Mouse (Mus musculus) liver, embryonic 15.5 days (tissue): ENCODE results near the gene Map3k11. TPM values are rescaled to one million over a fixed set of nuclear protein-coding genes. Genes with fewer than 3 reads are reported as not detected.

Experiments
- ATAC-seq: fragments of 200-750 bp; cut with Nextera tagmentation; 2 replicates; pipeline ENCODE4 v1.8.0; 2017; ENCODE audit warnings: moderate number of reproducible peaks, mild to moderate bottlenecking, moderate library complexity; ENCODE audit not compliant: insufficient read depth
- H3K27ac ChIP-seq: fragments of 300-500 bp; sonication (generic); replicated peaks from 2 replicates; pipeline ENCODE4 v1.5.1; 2015; ENCODE audit warnings: mild to moderate bottlenecking, inconsistent platforms
- H3K27me3 ChIP-seq: fragments of 300-500 bp; sonication (generic); 2 replicates; pipeline ENCODE4 v1.6.1; 2015; ENCODE audit warnings: mild to moderate bottlenecking, inconsistent platforms
- H3K36me3 ChIP-seq: fragments of 300-500 bp; sonication (generic); replicated peaks from 2 replicates; pipeline ENCODE4 v1.6.1; 2015; ENCODE audit warnings: moderate library complexity, mild to moderate bottlenecking, inconsistent platforms
- H3K4me1 ChIP-seq: fragments of 300-500 bp; sonication (generic); replicated peaks from 2 replicates; pipeline ENCODE4 v1.6.1; 2015; ENCODE audit warnings: inconsistent platforms
- H3K4me2 ChIP-seq: fragments of 300-500 bp; sonication (generic); 2 replicates; pipeline ENCODE4 v1.6.1; 2015; ENCODE audit warnings: moderate library complexity, mild to moderate bottlenecking, inconsistent platforms
- H3K4me3 ChIP-seq: fragments of 300-500 bp; sonication (generic); replicated peaks from 2 replicates; pipeline ENCODE4 v1.5.1; 2015; ENCODE audit warnings: mild to moderate bottlenecking, inconsistent platforms
- H3K9ac ChIP-seq: fragments of 300-500 bp; sonication (generic); 2 replicates; pipeline ENCODE4 v1.6.1; 2015; ENCODE audit warnings: moderate library complexity, mild to moderate bottlenecking, inconsistent platforms
- H3K9me3 ChIP-seq: fragments of 300-500 bp; sonication (generic); replicated peaks from 2 replicates; pipeline ENCODE4 v1.6.1; 2016; ENCODE audit warnings: inconsistent platforms
- WGBS: fragments of 180-500 bp; shearing (Covaris S2); methylation state at CpG from one replicate; pipeline ENCODE4 v1.1.7; 2015; ENCODE audit warnings: mixed read lengths; ENCODE audit not compliant: insufficient replicate concordance; 5-methylcytosine and 5-hydroxymethylcytosine counted together
- polyA plus RNA-seq: library from polyadenylated mRNA; unstranded; fragments of >200 nt; fragmentation: Nextera tagmentation; extraction: Ambion mirVana; gene quantifications from 2 replicates; pipeline ENCODE4 v1.2.1, GENCODE M21; 2015

Map3k11 gene
- polyA plus RNA-seq, 1 experiment from 2014 or later = 16.8 TPM

- 76% methylated on average over 14 of the region's 14 CpGs for WGBS
- Histone ChIP-seq H3K4me1 (peaks cover 63% of the 10 kb centered on the region), H3K9ac (no peak overlapping the region), H3K36me3 (peaks cover 99% of the 10 kb centered on the region), H3K4me3 (no peak overlapping the region), H3K4me2 (no peak overlapping the region), H3K9me3 (no peaks in the 10 kb centered on the region), H3K27me3 (no peaks in the 10 kb centered on the region), H3K27ac (peak overlapping the region; percentile 31)
- ATAC-seq = 0 out of 2 replicates have a peak, but pooled peaks have one; percentile 6
These were observed 23.4 kb downstream of the Map3k11 start for GRCm38 (mm10) chr19:5711907-5712460.

GRCm38 (mm10) chr19:5713255-5713654, 24.7 kb downstream of the Map3k11 start:
- no peak for ATAC-seq
- WGBS = 57% methylated on average over 5 of the region's 5 CpGs
- H3K4me2 ChIP-seq = peak overlapping the region; percentile 38
- 0 out of 2 replicates have a peak overlapping the region, but pooled peaks have one; percentile 0 for H3K9ac ChIP-seq
- peaks cover 99% of the 10 kb centered on the region for H3K36me3 ChIP-seq
- no peaks in the 10 kb centered on the region for H3K27me3 ChIP-seq
- H3K4me1 ChIP-seq = peaks cover 73% of the 10 kb centered on the region
- no peaks in the 10 kb centered on the region for H3K9me3 ChIP-seq
- peak overlapping the region; percentile 31 for H3K27ac ChIP-seq
- peak overlapping the region; percentile 6; the same call in 1 of the 2 replicates for H3K4me3 ChIP-seq

GRCm38 (mm10) chr19:5713730-5714129, 25.2 kb downstream of the Map3k11 start:
- peak overlapping the region; percentile 31 for H3K27ac ChIP-seq
- no peaks in the 10 kb centered on the region for H3K9me3 ChIP-seq
- peak overlapping the region; percentile 38 for H3K4me2 ChIP-seq
- peak overlapping the region; percentile 6; the same call in 1 of the 2 replicates for H3K4me3 ChIP-seq
- peaks cover 77% of the 10 kb centered on the region for H3K4me1 ChIP-seq
- 17% methylated on average over 2 of the region's 2 CpGs for WGBS
- ATAC-seq = peak; percentile 52
- H3K36me3 ChIP-seq = peaks cover 99% of the 10 kb centered on the region
- H3K9ac ChIP-seq = peak overlapping the region; percentile 0; the same call in 1 of the 2 replicates
- no peaks in the 10 kb centered on the region for H3K27me3 ChIP-seq

GRCm38 (mm10) chr19:5715793-5716688, 27.5 kb downstream of the Map3k11 start:
- Histone ChIP-seq H3K36me3 (peaks cover 100% of the 10 kb centered on the region), H3K9me3 (no peaks in the 10 kb centered on the region), H3K4me2 (peak overlapping the region; percentile 36), H3K27ac (peak overlapping the region; percentile 31), H3K9ac (no peak overlapping the region), H3K4me1 (peaks cover 97% of the 10 kb centered on the region), H3K27me3 (no peaks in the 10 kb centered on the region), H3K4me3 (peak overlapping the region; percentile 7; the same call in 1 of the 2 replicates)
- ATAC-seq = peak; percentile 33
- WGBS = 74% methylated on average over 43 of the region's 43 CpGs

GRCm38 (mm10) chr19:5716955-5717354, 28.4 kb downstream of the Map3k11 start:
- Histone ChIP-seq H3K4me2 (peak overlapping the region; percentile 4; the same call in 1 of the 2 replicates), H3K4me1 (peaks cover 97% of the 10 kb centered on the region), H3K36me3 (peaks cover 100% of the 10 kb centered on the region), H3K9me3 (no peaks in the 10 kb centered on the region), H3K27me3 (no peaks in the 10 kb centered on the region), H3K9ac (no peak overlapping the region), H3K4me3 (no peak overlapping the region), H3K27ac (no peak overlapping the region)
- 78% methylated on average over 10 of the region's 10 CpGs for WGBS
- no peak for ATAC-seq

- WGBS = 92% methylated on average over 6 of the region's 6 CpGs
- Histone ChIP-seq H3K4me2 (peak overlapping the region; percentile 96), H3K4me1 (peaks cover 87% of the 10 kb centered on the region)
These were observed 32.7 kb downstream of the Map3k11 start for GRCm38 (mm10) chr19:5721233-5721632.

GRCm38 (mm10) chr19:5722848-5723425, 34.4 kb downstream of the Map3k11 start:
- no peaks in the 10 kb centered on the region for H3K27me3 ChIP-seq
- H3K27ac ChIP-seq = peak overlapping the region; percentile 98
- H3K4me2 ChIP-seq = peak overlapping the region; percentile 96
- H3K9ac ChIP-seq = peak overlapping the region; percentile 98
- H3K9me3 ChIP-seq = no peaks in the 10 kb centered on the region
- WGBS = 32% methylated on average over 7 of the region's 7 CpGs
- H3K4me1 ChIP-seq = peaks cover 84% of the 10 kb centered on the region
- ATAC-seq = peak; percentile 71
- H3K4me3 ChIP-seq = peak overlapping the region; percentile 94
- H3K36me3 ChIP-seq = peaks cover 65% of the 10 kb centered on the region

More at GRCm38 (mm10) chr19:5721233-5721632, 32.7 kb downstream of the Map3k11 start:
- peak overlapping the region; percentile 98 for H3K27ac ChIP-seq
- no peak for ATAC-seq
- H3K9ac ChIP-seq = peak overlapping the region; percentile 15; the same call in 1 of the 2 replicates
- peaks cover 81% of the 10 kb centered on the region for H3K36me3 ChIP-seq
- 0 out of 2 replicates have a peak overlapping the region, but pooled peaks have one; percentile 3 for H3K4me3 ChIP-seq
- H3K9me3 ChIP-seq = no peaks in the 10 kb centered on the region
- no peaks in the 10 kb centered on the region for H3K27me3 ChIP-seq

- Histone ChIP-seq H3K27ac (peak overlapping the region; percentile 98), H3K36me3 (peaks cover 56% of the 10 kb centered on the region), H3K27me3 (no peaks in the 10 kb centered on the region), H3K4me1 (peaks cover 87% of the 10 kb centered on the region), H3K4me2 (peak overlapping the region; percentile 96), H3K9me3 (no peaks in the 10 kb centered on the region), H3K9ac (peak overlapping the region; percentile 98), H3K4me3 (peak overlapping the region; percentile 94)
- 13% methylated on average over 4 of the region's 4 CpGs for WGBS
- ATAC-seq = no peak
These were observed 35.5 kb downstream of the Map3k11 start for GRCm38 (mm10) chr19:5723934-5724548.

GRCm38 (mm10) chr19:5724549-5724941, 36.0 kb downstream of the Map3k11 start:
- ATAC-seq = peak; percentile 58
- Histone ChIP-seq H3K9ac (peak overlapping the region; percentile 98), H3K36me3 (peaks cover 51% of the 10 kb centered on the region), H3K9me3 (no peaks in the 10 kb centered on the region), H3K4me3 (peak overlapping the region; percentile 94), H3K4me1 (peaks cover 86% of the 10 kb centered on the region), H3K4me2 (peak overlapping the region; percentile 96), H3K27ac (peak overlapping the region; percentile 98), H3K27me3 (no peaks in the 10 kb centered on the region)
- 11% methylated on average over 7 of the region's 7 CpGs for WGBS

GRCm38 (mm10) chr19:5725029-5725707, 36.6 kb downstream of the Map3k11 start:
- Histone ChIP-seq H3K9ac (peak overlapping the region; percentile 98), H3K9me3 (no peaks in the 10 kb centered on the region), H3K27ac (peak overlapping the region; percentile 98), H3K27me3 (no peaks in the 10 kb centered on the region), H3K4me2 (peak overlapping the region; percentile 96), H3K4me3 (peak overlapping the region; percentile 94), H3K4me1 (peaks cover 86% of the 10 kb centered on the region), H3K36me3 (peaks cover 48% of the 10 kb centered on the region)
- ATAC-seq = peak; percentile 11; the same call in 1 of the 2 replicates
- WGBS = 10% methylated on average over 12 of the region's 12 CpGs
